Mouse (Mus musculus) heart, embryonic 14.5 days (tissue): ENCODE measurements at regions not wholly inside any gene's neighbourhood (a gene's known extent, or its start where the extent isn't known, plus 50 kb on each side); places are given as distances from the start of the nearest gene placed in this dataset.

Source experiments
- ATAC-seq: fragments of 200-750 bp; cut with Nextera tagmentation; 2 replicates; pipeline ENCODE4 v1.8.0; 2017; ENCODE audit warnings: low read depth, moderate TSS enrichment; ENCODE audit not compliant: insufficient number of reproducible peaks, insufficient read depth, low FRiP score
- H3K27ac ChIP-seq, 2 experiments: fragments of 200-500 bp in 1 of 2; fragments of 300-500 bp in 1 of 2; sonication (generic) in 1 of 2; replicated peaks in 1 of 2; 2 replicates each; pipeline ENCODE4 v1.5.1; 2012 to 2014; ENCODE audit warnings: low read depth in 2 of 2, low read length in 2 of 2, control low read depth in 1 of 2, mild to moderate bottlenecking in 1 of 2, mixed read lengths in 1 of 2; ENCODE audit not compliant: control insufficient read depth in 1 of 2, insufficient read depth in 1 of 2
- H3K27me3 ChIP-seq: fragments of 300-500 bp; sonication (generic); 2 replicates; pipeline ENCODE4 v1.6.1; 2014; ENCODE audit warnings: mild to moderate bottlenecking, low read length, control low read depth; ENCODE audit not compliant: control insufficient read depth, insufficient read depth
- H3K36me3 ChIP-seq: fragments of 300-500 bp; sonication (generic); 2 replicates; pipeline ENCODE4 v1.6.1; 2014; ENCODE audit warnings: mild to moderate bottlenecking, control low read depth, low read length, mixed read lengths; ENCODE audit not compliant: control insufficient read depth, insufficient read depth
- H3K4me1 ChIP-seq, 2 experiments: fragments of 200-500 bp in 1 of 2; fragments of 300-500 bp in 1 of 2; sonication (generic) in 1 of 2; 2 replicates each; pipeline ENCODE4 v1.6.1; 2012 to 2014; ENCODE audit warnings: low read length in 2 of 2, control low read depth in 1 of 2, mixed read lengths in 1 of 2; ENCODE audit not compliant: control insufficient read depth in 2 of 2, insufficient read depth in 2 of 2
- H3K4me2 ChIP-seq: fragments of 300-500 bp; sonication (generic); 2 replicates; pipeline ENCODE4 v1.6.1; 2014; ENCODE audit warnings: mild to moderate bottlenecking, low read length
- H3K4me3 ChIP-seq, 2 experiments: fragments of 200-500 bp in 1 of 2; fragments of 300-500 bp in 1 of 2; sonication (generic) in 1 of 2; 2 replicates each; pipeline ENCODE4 v1.5.1; 2012 to 2014; ENCODE audit warnings: low read length in 2 of 2, mild to moderate bottlenecking in 2 of 2, control low read depth in 1 of 2, low read depth in 1 of 2, moderate library complexity in 1 of 2; ENCODE audit not compliant: control insufficient read depth in 1 of 2, insufficient read depth in 1 of 2
- H3K9ac ChIP-seq: fragments of 300-500 bp; sonication (generic); 2 replicates; pipeline ENCODE4 v1.6.1; 2014; ENCODE audit warnings: mild to moderate bottlenecking, low read length
- H3K9me3 ChIP-seq: fragments of 300-500 bp; sonication (generic); 2 replicates; pipeline ENCODE4 v1.6.1; 2016; ENCODE audit warnings: low read length, control low read depth; ENCODE audit not compliant: control insufficient read depth
- WGBS: fragments of 180-500 bp; shearing (Covaris S2); extraction: QIAGEN DNeasy Blood & Tissue Kit; methylation state at CpG from one replicate; pipeline ENCODE4 v1.1.7; 2014; 5-methylcytosine and 5-hydroxymethylcytosine counted together

- 36% methylated on average over 1 of the region's 1 CpGs for WGBS
- H3K27ac ChIP-seq: no peak overlapping the region; a peak in 1 of 4 replicates
- no peak for ATAC-seq
These were observed 217.9 kb upstream of the Rasa1 start for GRCm38 (mm10) chr13:85506875-85507274.

GRCm38 (mm10) chr13:85506030-85506429 lies 217.1 kb upstream of the Rasa1 start:
- H3K4me1 ChIP-seq: peaks cover 0 to 5% of the 10 kb centered on the region in 2 experiments; a peak in 1 of 4 replicates
- no peak for ATAC-seq
- WGBS: 57% methylated on average over 1 of the region's 1 CpGs
- H3K4me3 ChIP-seq: no peak overlapping the region
- no peaks in the 10 kb centered on the region for H3K9me3 ChIP-seq
- no peak overlapping the region for H3K27ac ChIP-seq
- no peak overlapping the region for H3K9ac ChIP-seq
- H3K4me2 ChIP-seq: no peak overlapping the region
- no peaks in the 10 kb centered on the region for H3K27me3 ChIP-seq
- no peaks in the 10 kb centered on the region for H3K36me3 ChIP-seq

More at GRCm38 (mm10) chr13:85506875-85507274, 217.9 kb upstream of the Rasa1 start:
- peaks cover 0 to 5% of the 10 kb centered on the region in 2 experiments; a peak in 1 of 4 replicates for H3K4me1 ChIP-seq
- no peaks in the 10 kb centered on the region for H3K27me3 ChIP-seq
- H3K9ac ChIP-seq: no peak overlapping the region
- H3K36me3 ChIP-seq: no peaks in the 10 kb centered on the region
- H3K4me2 ChIP-seq: no peak overlapping the region
- no peak overlapping the region for H3K4me3 ChIP-seq
- H3K9me3 ChIP-seq: no peaks in the 10 kb centered on the region

- no peak for ATAC-seq
- Histone ChIP-seq H3K9me3 (no peaks in the 10 kb centered on the region), H3K4me1 (peaks cover 0 to 5% of the 10 kb centered on the region in 2 experiments; a peak in 1 of 4 replicates), H3K4me2 (no peak overlapping the region), H3K36me3 (no peaks in the 10 kb centered on the region), H3K27ac (no peak overlapping the region), H3K9ac (no peak overlapping the region), H3K27me3 (no peaks in the 10 kb centered on the region), H3K4me3 (no peak overlapping the region)
- 55% methylated on average over 4 of the region's 4 CpGs for WGBS
These were observed 216.1 kb upstream of the Rasa1 start for GRCm38 (mm10) chr13:85505046-85505445.

- WGBS: 68% methylated on average over 4 of the region's 4 CpGs
These were observed 215.1 kb upstream of the Rasa1 start for GRCm38 (mm10) chr13:85504001-85504400.

GRCm38 (mm10) chr13:85498696-85499095 lies 209.8 kb upstream of the Rasa1 start:
- 57% methylated on average over 2 of the region's 2 CpGs for WGBS
- H3K4me2 ChIP-seq: no peak overlapping the region
- H3K4me1 ChIP-seq: no peaks in the 10 kb centered on the region
- H3K4me3 ChIP-seq: no peak overlapping the region
- no peaks in the 10 kb centered on the region for H3K27me3 ChIP-seq
- H3K36me3 ChIP-seq: no peaks in the 10 kb centered on the region
- no peak overlapping the region for H3K9ac ChIP-seq
- H3K9me3 ChIP-seq: no peaks in the 10 kb centered on the region
- no peak overlapping the region for H3K27ac ChIP-seq
- no peak for ATAC-seq

More at GRCm38 (mm10) chr13:85504001-85504400, 215.1 kb upstream of the Rasa1 start:
- no peaks in the 10 kb centered on the region for H3K27me3 ChIP-seq
- no peak overlapping the region for H3K4me3 ChIP-seq
- ATAC-seq: no peak
- peaks cover 0 to 5% of the 10 kb centered on the region in 2 experiments; a peak in 1 of 4 replicates for H3K4me1 ChIP-seq
- H3K9me3 ChIP-seq: no peaks in the 10 kb centered on the region
- H3K4me2 ChIP-seq: no peak overlapping the region
- H3K36me3 ChIP-seq: no peaks in the 10 kb centered on the region
- H3K27ac ChIP-seq: no peak overlapping the region
- H3K9ac ChIP-seq: no peak overlapping the region

GRCm38 (mm10) chr13:85484790-85485189 lies 195.9 kb upstream of the Rasa1 start:
- H3K4me2 ChIP-seq: no peak overlapping the region
- WGBS: 50% methylated on average over 3 of the region's 3 CpGs
- ATAC-seq: no peak
- H3K9ac ChIP-seq: no peak overlapping the region
- no peak overlapping the region for H3K4me3 ChIP-seq
- H3K27ac ChIP-seq: no peak overlapping the region
- no peaks in the 10 kb centered on the region for H3K27me3 ChIP-seq
- no peaks in the 10 kb centered on the region for H3K4me1 ChIP-seq
- H3K9me3 ChIP-seq: no peaks in the 10 kb centered on the region
- no peaks in the 10 kb centered on the region for H3K36me3 ChIP-seq

GRCm38 (mm10) chr13:85483348-85483747 lies 194.4 kb upstream of the Rasa1 start:
- Histone ChIP-seq H3K4me3 (no peak overlapping the region), H3K27me3 (no peaks in the 10 kb centered on the region), H3K27ac (no peak overlapping the region), H3K36me3 (no peaks in the 10 kb centered on the region), H3K9me3 (no peaks in the 10 kb centered on the region), H3K9ac (no peak overlapping the region), H3K4me1 (no peaks in the 10 kb centered on the region), H3K4me2 (no peak overlapping the region)
- ATAC-seq: no peak

- Histone ChIP-seq H3K36me3 (no peaks in the 10 kb centered on the region), H3K27me3 (no peaks in the 10 kb centered on the region), H3K9ac (no peak overlapping the region), H3K27ac (no peak overlapping the region), H3K9me3 (no peaks in the 10 kb centered on the region), H3K4me1 (peaks cover 2 to 4% of the 10 kb centered on the region in 2 experiments; a peak in 2 of 4 replicates), H3K4me2 (no peak overlapping the region), H3K4me3 (no peak overlapping the region)
- WGBS: 74% methylated on average over 2 of the region's 2 CpGs
- ATAC-seq: no peak
These were observed 190.5 kb upstream of the Rasa1 start for GRCm38 (mm10) chr13:85479405-85479804.
